Mouse (Mus musculus): Measurements from ENCODE around the gene Gm1330. TPM values are rescaled to one million over a fixed set of nuclear protein-coding genes. Genes with fewer than 3 reads are reported as not detected.

Gene Gm1330
- not detected for total RNA-seq (2023)

GRCm38 (mm10) chr2:149003151-149003550 lies at the start of gene Gm1330:
Gene Gm1330 (minus strand): TSS chr2:149003251.

DNA sequence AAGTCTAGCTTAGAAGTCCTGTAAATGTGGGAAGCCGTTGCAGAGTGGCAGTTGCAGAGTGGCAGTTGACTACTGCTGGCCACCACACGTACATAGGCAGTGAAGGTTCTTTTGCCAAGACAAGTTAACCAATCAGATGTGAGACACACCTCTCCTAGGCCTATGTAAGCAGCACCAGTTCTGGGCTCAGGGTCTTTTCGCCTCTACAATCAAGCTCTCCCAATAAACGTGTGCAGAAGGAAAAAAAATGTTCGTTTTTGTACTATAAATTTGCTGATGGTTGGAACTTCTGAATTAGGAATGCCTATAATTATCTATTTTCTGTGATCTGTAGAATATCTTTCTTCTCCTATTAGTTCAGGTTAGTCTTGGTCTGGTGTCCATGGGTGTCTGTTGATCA lies 14.1 kb upstream of the Gm1330 start, which contains the start of gene Gm10750:
Gm10750 (minus strand) TSS at position 101 of the 400 bp plus-strand sequence.

Other genes with a start within 250 kb of the Gm1330 start
- not detected for gene Cst11, start 231.8 kb downstream of the Gm1330 start, total RNA-seq (2023)
- gene 8030411F24Rik, start 221.2 kb downstream of the Gm1330 start, total RNA-seq (2023): not detected
- not detected for gene Cst12, start 213.9 kb downstream of the Gm1330 start, total RNA-seq (2023)
- not detected for gene Cst8, start 204.5 kb downstream of the Gm1330 start, total RNA-seq (2023)
- gene Cst13, start 183.2 kb downstream of the Gm1330 start, total RNA-seq (2023): not detected
- gene Cst9, start 168.1 kb downstream of the Gm1330 start, total RNA-seq (2023): not detected
- not detected for gene 9230104L09Rik, start 138.2 kb downstream of the Gm1330 start, total RNA-seq (2023)
- 100 to 1,000 TPM; 173 to 181 TPM for gene Cst3, start 127.6 kb downstream of the Gm1330 start, total RNA-seq (2023)
- not detected for gene Gm10750, start 14.0 kb upstream of the Gm1330 start, total RNA-seq (2023)

Measured in B cell, adult 67 days (primary cell).